Mouse (Mus musculus): Measurements from ENCODE around the gene Ccl7.

GRCm38 (mm10) chr11:82057646-82058045 is 12.1 kb downstream of the Ccl7 start, which contains the start of gene Ccl11:
- TF ChIP-seq ZC3H11A (IDR thresholded peaks at IDR 0.05; ENCODE audit: borderline replicate concordance, low read depth, low read length): no peak
- no peak for TF ChIP-seq MAFK (IDR thresholded peaks at IDR 0.05; ENCODE audit: insufficient read depth, low read depth, low read length)

All from ES-E14 (cell line).